Mouse (Mus musculus) limb, embryonic 13.5 days (tissue): ENCODE measurements around the gene Tmed6. TPM values are rescaled to one million over a fixed set of nuclear protein-coding genes. Genes with fewer than 3 reads are reported as not detected.
"Not testable (repeated sequence)": the region's sequence is repeated elsewhere in the genome, so short reads cannot be mapped to it uniquely, and the experiment has no call there.

Source experiments
- ATAC-seq: fragments of 200-750 bp; cut with Nextera tagmentation; 2 replicates; pipeline ENCODE4 v1.8.0; 2017; ENCODE audit warnings: low read depth, moderate number of reproducible peaks, moderate TSS enrichment; ENCODE audit not compliant: low FRiP score
- H3K27ac ChIP-seq: fragments of 300-500 bp; sonication (generic); 2 replicates; pipeline ENCODE4 v1.5.1; 2015; ENCODE audit warnings: inconsistent platforms, mild to moderate bottlenecking, moderate library complexity
- H3K27me3 ChIP-seq: fragments of 300-500 bp; sonication (generic); 2 replicates; pipeline ENCODE4 v1.6.1; 2015; ENCODE audit warnings: mild to moderate bottlenecking, inconsistent platforms
- H3K36me3 ChIP-seq: fragments of 300-500 bp; sonication (generic); 2 replicates; pipeline ENCODE4 v1.6.1; 2015; ENCODE audit warnings: inconsistent platforms, mild to moderate bottlenecking, moderate library complexity
- H3K4me1 ChIP-seq: fragments of 300-500 bp; sonication (generic); 2 replicates; pipeline ENCODE4 v1.6.1; 2015; ENCODE audit warnings: inconsistent platforms
- H3K4me2 ChIP-seq: fragments of 300-500 bp; sonication (generic); replicated peaks from 2 replicates; pipeline ENCODE4 v1.6.1; 2015; ENCODE audit warnings: inconsistent platforms, mild to moderate bottlenecking, moderate library complexity
- H3K4me3 ChIP-seq: fragments of 300-500 bp; sonication (generic); 2 replicates; pipeline ENCODE4 v1.5.1; 2015; ENCODE audit warnings: moderate library complexity, mild to moderate bottlenecking, inconsistent platforms
- H3K9ac ChIP-seq: fragments of 300-500 bp; sonication (generic); 2 replicates; pipeline ENCODE4 v1.6.1; 2015; ENCODE audit warnings: mild to moderate bottlenecking, inconsistent platforms
- H3K9me3 ChIP-seq: fragments of 300-500 bp; sonication (generic); 2 replicates; pipeline ENCODE4 v1.6.1; 2016; ENCODE audit warnings: inconsistent platforms
- WGBS: fragments of 180-500 bp; shearing (Covaris S2); methylation state at CpG from one replicate; pipeline ENCODE4 v1.1.7; 2015; 5-methylcytosine and 5-hydroxymethylcytosine counted together
- polyA plus RNA-seq: library from polyadenylated mRNA; unstranded; fragments of >200 nt; fragmentation: Nextera tagmentation; extraction: Ambion mirVana; gene quantifications from 2 replicates; pipeline ENCODE4 v1.2.1, GENCODE M21; 2015

The Tmed6 gene
- not detected in 2 replicates for polyA plus RNA-seq

DNA sequence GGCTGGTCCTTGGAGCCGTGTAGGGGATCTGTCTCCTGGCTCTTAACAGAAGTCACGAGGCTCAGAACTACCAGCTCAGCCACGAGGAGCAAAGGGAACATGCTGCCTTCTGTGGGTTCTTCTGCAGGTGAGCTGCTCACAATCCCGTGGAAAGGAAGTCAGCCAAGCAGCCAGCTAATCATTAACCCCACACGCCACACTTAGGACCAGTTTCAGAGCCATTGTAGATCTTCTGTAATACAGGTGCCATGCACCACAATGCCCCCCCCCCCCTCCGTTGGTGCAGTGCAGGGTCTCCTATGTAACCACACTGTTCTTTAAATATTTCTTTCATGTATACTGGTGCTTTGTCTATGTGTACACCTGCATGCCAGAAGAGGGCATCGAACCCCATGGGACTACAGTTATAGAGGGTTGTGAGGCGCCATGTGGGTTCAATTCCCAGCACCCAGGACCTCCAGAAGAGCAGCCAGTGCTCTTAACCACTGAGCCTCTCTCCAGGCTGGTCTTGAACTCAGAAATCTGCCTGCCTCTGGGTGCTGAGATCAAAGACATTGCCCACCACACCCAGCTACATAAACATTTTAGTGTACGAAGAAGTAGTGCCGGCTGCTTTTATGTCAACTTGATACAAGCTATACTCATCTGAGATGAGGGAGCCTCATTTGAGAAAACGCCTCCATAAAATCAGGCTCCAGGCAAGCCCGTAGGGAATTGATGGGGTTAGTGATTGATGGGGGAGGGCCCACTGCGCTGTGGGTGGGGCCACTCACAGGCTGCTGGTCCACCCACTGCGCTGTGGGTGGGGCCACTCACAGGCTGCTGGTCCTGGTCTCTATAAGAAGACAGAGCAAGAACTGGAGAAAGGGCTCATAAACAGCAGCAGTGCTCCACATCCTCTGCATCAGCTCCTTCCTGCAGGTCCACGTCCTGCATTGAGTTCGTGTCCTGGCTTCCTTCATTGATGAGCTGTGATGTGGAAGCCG lies at the start of gene Tmed6:
Gene Tmed6, minus strand, starts transcription at position 134 of the 986 bp plus-strand sequence.
- H3K4me1 ChIP-seq, result no peaks in the 10 kb centered on the region
- no peak within 1 kb of the TSS for H3K4me3 ChIP-seq
- H3K9me3 ChIP-seq, result no peaks in the 10 kb centered on the region
- H3K4me2 ChIP-seq, result no peak within 1 kb of the TSS
- no peak within 1 kb of the TSS for H3K9ac ChIP-seq
- no peaks in the 10 kb centered on the region for H3K27me3 ChIP-seq
- H3K27ac ChIP-seq, result no peak within 1 kb of the TSS
- no peak for ATAC-seq
- peaks cover 21% of the 10 kb centered on the region for H3K36me3 ChIP-seq
- WGBS, result 51% methylated on average over 17 of the region's 17 CpGs

DNA sequence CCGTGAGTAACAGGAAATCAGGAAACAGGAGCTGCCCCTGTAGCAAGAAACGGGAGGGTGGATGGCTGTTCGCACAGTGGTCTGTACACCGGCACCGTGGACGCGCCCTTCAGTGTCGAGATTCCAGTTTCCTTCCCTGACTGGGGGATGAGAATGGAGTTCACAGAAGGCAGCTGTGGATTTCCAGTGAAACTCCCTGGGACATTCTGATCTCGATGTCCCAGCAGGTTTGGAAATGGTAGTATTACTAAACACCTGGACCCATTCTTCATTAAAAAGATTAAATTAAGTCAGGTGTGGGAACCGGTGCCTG lies 49.5 kb upstream of the Tmed6 start:
- H3K4me1 ChIP-seq, result peaks cover 44% of the 10 kb centered on the region
- H3K9ac ChIP-seq, result no peak overlapping the region; the same call in 1 of the 2 replicates
- ATAC-seq, result no peak
- peak overlapping the region; percentile 59 for H3K27ac ChIP-seq
- 33% methylated on average over 10 of the region's 10 CpGs for WGBS
- H3K27me3 ChIP-seq, result no peaks in the 10 kb centered on the region
- H3K9me3 ChIP-seq, result no peaks in the 10 kb centered on the region
- no peak overlapping the region for H3K4me3 ChIP-seq
- no peaks in the 10 kb centered on the region for H3K36me3 ChIP-seq
- peak overlapping the region; percentile 38 for H3K4me2 ChIP-seq

DNA sequence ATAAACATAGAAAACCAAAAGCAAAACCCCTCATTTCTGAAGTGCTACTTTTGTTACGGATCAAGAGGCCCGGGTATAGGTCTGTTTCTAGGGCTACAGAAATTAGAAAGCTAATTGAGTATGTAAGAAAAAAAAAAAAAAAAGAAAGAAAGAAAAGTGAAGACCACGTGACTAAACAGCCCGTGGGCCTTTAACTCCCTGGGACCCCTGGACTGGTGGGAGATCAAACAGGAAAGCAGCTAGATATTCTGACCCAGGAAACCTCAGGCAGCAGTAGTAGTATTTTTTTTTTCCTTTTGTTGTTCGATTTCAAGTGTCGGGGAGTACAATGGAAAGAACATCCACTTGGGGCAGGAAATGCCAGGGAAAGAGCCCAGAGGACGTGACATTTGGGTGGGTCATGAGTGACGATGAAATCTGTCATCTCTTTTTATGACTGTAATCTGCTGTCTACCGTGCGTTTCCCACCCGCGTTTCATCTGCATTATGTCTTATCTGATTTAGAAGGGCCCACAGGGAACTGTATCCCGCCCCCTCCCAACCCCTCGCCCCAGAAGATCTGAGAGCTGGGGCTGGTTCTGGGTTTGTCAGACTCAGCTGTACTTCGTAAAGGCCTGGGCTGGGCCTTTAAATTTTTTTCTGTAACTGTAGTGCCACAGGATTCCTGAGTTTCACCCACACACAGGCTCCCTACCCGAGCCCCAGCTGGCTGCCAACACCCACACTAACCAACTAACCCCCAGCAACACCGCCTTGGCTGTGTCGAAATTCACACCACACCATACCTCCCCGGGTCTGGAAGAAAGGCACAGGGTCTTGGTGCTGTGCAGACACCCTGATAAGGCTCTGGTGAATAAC lies 48.9 kb upstream of the Tmed6 start:
- H3K36me3 ChIP-seq, result no peaks in the 10 kb centered on the region
- peak overlapping the region; percentile 45 for H3K9ac ChIP-seq
- H3K9me3 ChIP-seq, result no peaks in the 10 kb centered on the region
- peak; percentile 30; the same call in 1 of the 2 replicates for ATAC-seq
- peak overlapping the region; percentile 59 for H3K27ac ChIP-seq
- H3K4me1 ChIP-seq, result peaks cover 41% of the 10 kb centered on the region
- H3K4me2 ChIP-seq, result peak overlapping the region; percentile 38
- H3K4me3 ChIP-seq, result no peak overlapping the region
- WGBS, result 34% methylated on average over 19 of the region's 19 CpGs
- H3K27me3 ChIP-seq, result no peaks in the 10 kb centered on the region

DNA sequence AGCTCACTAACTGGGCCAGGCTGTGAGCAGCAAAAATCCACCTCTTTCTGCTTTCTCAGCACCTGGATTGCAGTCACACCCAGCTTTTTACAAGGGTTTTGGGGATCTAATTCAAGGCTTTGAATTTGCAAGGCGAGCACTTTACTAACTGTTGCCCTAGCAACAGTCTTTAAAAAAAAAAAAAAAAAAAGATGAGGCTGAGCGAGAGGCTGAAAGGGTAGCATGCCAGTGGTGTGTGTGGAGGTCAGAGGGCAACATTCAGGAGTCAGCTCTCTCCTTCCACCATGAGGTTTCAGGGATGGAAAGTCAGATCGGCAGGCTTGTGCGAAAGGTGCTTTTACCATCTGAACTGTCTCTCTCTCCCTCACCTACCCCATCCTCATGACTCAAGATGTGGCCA lies 47.8 kb upstream of the Tmed6 start:
- Histone ChIP-seq H3K4me1 (peaks cover 31% of the 10 kb centered on the region), H3K9ac (no peak overlapping the region), H3K4me3 (no peak overlapping the region), H3K36me3 (no peaks in the 10 kb centered on the region), H3K27ac (no peak overlapping the region), H3K4me2 (no peak overlapping the region), H3K27me3 (no peaks in the 10 kb centered on the region), H3K9me3 (no peaks in the 10 kb centered on the region)
- no peak for ATAC-seq
- WGBS, result 42% methylated on average over 4 of the region's 4 CpGs

DNA sequence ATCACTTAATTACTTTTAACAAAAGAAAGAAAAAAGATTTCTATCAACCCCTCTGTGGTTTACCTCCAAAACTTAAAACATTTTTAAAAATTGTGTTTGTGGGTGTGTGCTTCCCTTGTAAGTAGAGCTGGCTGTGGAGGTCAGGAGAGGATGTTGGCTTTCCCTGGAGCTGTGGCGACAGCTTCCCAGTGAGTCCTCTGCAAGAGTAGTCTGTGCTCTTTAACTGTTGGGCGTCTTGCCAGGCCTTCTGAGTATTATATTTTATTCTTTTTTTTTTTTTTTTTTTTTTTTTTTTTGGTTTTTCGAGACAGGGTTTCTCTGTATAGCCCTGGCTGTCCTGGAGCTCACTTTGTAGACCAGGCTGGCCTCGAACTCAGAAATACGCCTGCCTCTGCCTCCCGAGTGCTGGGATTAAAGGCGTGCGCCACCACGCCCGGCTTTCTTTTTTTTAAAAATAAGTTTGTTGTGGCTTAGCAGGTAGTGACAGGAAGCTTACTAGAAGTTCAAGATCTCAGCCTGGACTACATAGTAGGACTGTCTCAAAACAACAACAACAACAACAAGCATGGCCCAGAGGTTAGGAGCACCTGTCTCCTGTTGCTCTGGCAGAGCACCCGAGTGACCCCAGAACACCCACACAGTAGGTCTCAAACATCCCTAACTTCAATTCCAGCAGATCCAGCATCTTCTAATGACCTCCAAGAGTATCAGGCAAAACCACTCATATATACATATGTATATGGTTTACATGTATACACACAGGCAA lies 46.1 kb upstream of the Tmed6 start:
- Histone ChIP-seq H3K4me1 (peaks cover 31% of the 10 kb centered on the region), H3K4me3 (no peak overlapping the region), H3K9ac (no peak overlapping the region), H3K4me2 (no peak overlapping the region), H3K36me3 (no peaks in the 10 kb centered on the region), H3K27ac (no peak overlapping the region), H3K9me3 (no peaks in the 10 kb centered on the region), H3K27me3 (no peaks in the 10 kb centered on the region)
- ATAC-seq, result no peak
- WGBS, result 89% methylated on average over 9 of the region's 11 CpGs

DNA sequence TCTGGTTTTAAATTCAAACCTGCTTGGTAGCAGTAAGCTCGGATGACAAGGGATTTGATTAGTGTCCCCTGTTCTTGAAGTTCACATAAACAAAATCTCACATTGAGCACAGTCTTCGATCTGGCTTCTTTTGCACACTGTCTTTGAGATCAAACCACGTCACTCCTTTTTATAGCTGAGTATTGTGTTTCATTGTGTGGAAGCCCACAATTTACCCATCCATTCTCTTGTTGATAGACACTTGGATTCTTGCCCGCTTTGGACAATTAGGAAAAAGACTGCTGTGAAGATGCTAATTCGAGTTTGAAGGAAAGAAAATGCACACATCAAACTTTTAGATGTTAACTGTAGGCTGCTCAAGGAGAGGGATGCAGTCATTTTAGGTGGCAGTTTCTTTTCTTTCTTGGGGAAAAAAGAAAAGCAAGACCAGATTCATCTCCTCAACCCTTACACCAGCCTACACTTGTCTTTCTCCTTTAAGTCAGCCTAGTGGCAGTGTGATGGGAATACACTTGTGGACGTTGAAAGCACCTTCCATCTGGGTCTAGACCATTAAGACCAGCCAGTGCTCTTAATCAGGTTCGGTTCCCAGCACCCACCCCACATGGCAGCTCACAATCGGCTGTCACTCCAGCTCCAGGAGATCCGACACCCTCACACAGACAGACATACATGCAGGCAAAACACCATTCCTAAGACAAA lies 45.3 kb upstream of the Tmed6 start:
- Histone ChIP-seq H3K27me3 (no peaks in the 10 kb centered on the region), H3K9ac (no peak overlapping the region), H3K27ac (no peak overlapping the region), H3K9me3 (no peaks in the 10 kb centered on the region), H3K36me3 (no peaks in the 10 kb centered on the region), H3K4me3 (no peak overlapping the region), H3K4me2 (no peak overlapping the region), H3K4me1 (peaks cover 28% of the 10 kb centered on the region)
- 78% methylated on average over 9 of the region's 9 CpGs for WGBS
- no peak for ATAC-seq

DNA sequence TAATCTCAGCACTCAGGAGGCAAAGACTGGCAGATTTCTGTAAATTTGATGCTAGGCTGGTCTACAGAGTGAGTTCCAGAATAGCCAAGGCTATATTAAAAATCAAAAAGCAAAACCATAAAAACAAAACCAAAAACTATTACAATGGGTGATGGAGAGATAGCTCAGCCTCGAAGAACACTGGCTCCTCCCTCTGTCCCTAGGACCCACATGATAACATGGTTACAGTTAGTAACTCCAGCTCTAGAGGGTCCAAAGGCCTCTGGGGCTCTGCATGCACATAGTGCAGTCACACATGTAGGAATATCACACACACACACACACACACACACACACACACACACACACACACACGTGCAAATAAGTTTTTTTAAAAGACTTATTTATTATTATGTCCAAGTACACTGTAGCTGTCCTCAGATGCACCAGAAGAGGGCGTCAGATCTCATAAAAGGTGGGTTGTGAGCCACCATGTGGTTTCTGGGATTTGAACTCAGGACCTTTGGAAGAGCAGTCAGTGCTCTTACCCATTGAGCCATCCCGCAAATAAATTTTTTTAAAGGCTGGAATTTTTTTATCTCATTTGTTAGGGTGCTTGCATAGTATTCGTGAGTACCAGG lies 44.5 kb upstream of the Tmed6 start:
- Histone ChIP-seq H3K4me3 (no peak overlapping the region), H3K4me2 (no peak overlapping the region), H3K9me3 (no peaks in the 10 kb centered on the region), H3K27ac (no peak overlapping the region), H3K4me1 (peaks cover 24% of the 10 kb centered on the region), H3K36me3 (no peaks in the 10 kb centered on the region), H3K9ac (no peak overlapping the region), H3K27me3 (no peaks in the 10 kb centered on the region)
- WGBS, result 76% methylated on average over 5 of the region's 5 CpGs
- no peak for ATAC-seq

DNA sequence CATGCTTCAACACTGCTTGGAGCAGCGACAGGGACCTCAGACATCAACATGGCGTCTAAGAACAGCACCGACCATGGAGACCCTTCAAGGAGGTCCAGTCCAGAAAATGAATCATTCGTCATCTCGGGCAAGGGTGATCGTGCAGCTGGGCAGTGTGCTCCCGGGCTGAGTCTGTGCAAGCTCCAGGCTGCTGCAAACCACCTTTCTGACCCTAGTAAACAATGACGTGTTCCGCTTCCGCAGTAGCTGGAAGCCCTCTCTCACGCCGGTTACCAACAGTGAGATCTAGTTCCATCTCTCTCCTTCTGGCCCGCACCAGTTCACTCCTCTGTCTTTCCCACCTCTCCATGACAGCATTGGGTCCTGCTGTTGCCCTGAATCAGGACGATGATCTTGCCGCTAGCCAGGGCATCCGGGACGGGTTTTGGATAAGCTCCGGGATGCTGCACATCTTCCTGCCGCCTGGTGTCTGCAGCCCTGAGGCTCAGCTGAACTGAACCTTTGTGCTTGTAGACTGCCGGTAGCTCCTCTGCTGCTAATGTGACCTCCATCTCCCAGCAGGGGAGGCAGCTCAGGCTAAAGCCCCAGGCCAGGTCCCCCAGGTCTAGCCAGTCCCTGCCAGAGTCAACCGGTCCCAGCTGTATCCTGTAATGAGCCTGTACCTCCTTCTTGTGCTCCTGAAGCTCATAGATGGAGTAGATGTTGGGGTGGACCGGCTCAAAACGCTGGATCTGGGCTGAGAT lies 43.7 kb upstream of the Tmed6 start:
- Histone ChIP-seq H3K4me3 (no peak overlapping the region), H3K27me3 (no peaks in the 10 kb centered on the region), H3K4me2 (no peak overlapping the region), H3K27ac (no peak overlapping the region), H3K9ac (no peak overlapping the region), H3K4me1 (peaks cover 16% of the 10 kb centered on the region), H3K9me3 (no peaks in the 10 kb centered on the region), H3K36me3 (no peaks in the 10 kb centered on the region)
- ATAC-seq, result no peak
- 72% methylated on average over 23 of the region's 23 CpGs for WGBS

DNA sequence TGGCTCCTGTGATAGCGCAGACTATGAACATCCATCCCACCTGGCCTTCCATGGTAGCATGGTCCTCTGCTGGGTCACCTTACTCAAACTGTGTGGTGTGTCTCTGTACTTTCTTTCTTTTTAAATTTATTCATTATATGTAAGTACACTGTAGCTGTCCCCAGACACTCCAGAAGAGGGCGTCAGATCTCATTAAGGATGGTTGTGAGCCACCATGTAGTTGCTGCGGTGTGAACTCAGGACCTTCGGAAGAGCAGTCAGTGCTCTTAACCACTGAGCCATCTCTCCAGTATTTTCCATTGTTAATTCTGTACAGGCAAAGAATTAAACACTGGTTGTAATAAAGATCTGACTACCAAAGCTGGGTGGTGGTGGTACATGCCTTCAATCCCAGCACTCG lies 42.6 kb upstream of the Tmed6 start:
- H3K4me3 ChIP-seq, H3K36me3 ChIP-seq, H3K4me2 ChIP-seq, ATAC-seq, H3K27me3 ChIP-seq, H3K27ac ChIP-seq, H3K4me1 ChIP-seq, H3K9ac ChIP-seq, H3K9me3 ChIP-seq: not testable (repeated sequence)
- WGBS, result 94% methylated on average over 5 of the region's 5 CpGs

DNA sequence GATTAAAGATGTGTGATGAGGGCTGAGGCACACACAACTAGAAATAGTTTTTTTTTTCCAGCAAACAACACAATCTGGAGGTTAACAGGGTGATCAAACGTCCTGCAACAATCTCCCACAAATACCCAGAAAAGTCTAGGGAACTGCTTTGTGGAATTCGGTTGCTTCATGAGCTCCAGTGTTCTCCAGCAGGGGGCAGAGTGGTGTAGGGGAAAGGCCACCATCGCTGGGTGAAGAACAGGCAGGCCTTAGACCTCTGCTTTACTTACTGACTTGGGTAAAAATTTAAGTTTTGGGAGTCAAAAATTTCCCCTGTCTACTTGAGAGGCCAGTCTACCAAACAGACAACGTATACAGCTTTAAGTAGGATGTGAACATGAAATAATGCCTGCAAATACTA lies 39.1 kb upstream of the Tmed6 start:
- Histone ChIP-seq H3K36me3 (no peaks in the 10 kb centered on the region), H3K4me3 (no peak overlapping the region), H3K9ac (no peak overlapping the region), H3K9me3 (no peaks in the 10 kb centered on the region), H3K4me1 (no peaks in the 10 kb centered on the region), H3K27me3 (no peaks in the 10 kb centered on the region), H3K27ac (no peak overlapping the region), H3K4me2 (no peak overlapping the region)
- WGBS, result 10% methylated on average over 4 of the region's 4 CpGs
- no peak for ATAC-seq
